Mouse (Mus musculus) bone marrow macrophage, adult 2 months (primary cell): ENCODE results near the gene Btf3l4. TPM values are rescaled to one million over a fixed set of nuclear protein-coding genes. Genes with fewer than 3 reads are reported as not detected.

Experiments used
- H3K27ac ChIP-seq: 2 replicates; pipeline ENCODE4 v1.5.1; 2012; ENCODE audit warnings: low read depth, low read length; ENCODE audit not compliant: insufficient read depth
- H3K4me1 ChIP-seq: 2 replicates; pipeline ENCODE4 v1.6.1; 2012; ENCODE audit warnings: low read length; ENCODE audit not compliant: control insufficient read depth, insufficient read depth
- H3K4me3 ChIP-seq: 2 replicates; pipeline ENCODE4 v1.5.1; 2012; ENCODE audit warnings: mild to moderate bottlenecking, low read length, moderate library complexity; ENCODE audit not compliant: insufficient read depth
- CTCF ChIP-seq: IDR thresholded peaks from 2 replicates; pipeline ENCODE4 v1.5.1; 2012; ENCODE audit warnings: low read depth, mild to moderate bottlenecking, low read length, moderate library complexity
- POLR2A ChIP-seq: IDR thresholded peaks from 2 replicates; pipeline ENCODE4 v1.6.1; 2012; ENCODE audit warnings: mild to moderate bottlenecking, low read depth, low read length, borderline replicate concordance
- polyA plus RNA-seq: library from polyadenylated mRNA; stranded (reverse); fragments of >200 nt; gene quantifications from 2 replicates; pipeline ENCODE4 v1.2.4, GENCODE M21; 2012; ENCODE audit not compliant: missing spikeins, insufficient read depth, insufficient read length

Btf3l4 gene
- polyA plus RNA-seq, 1 experiment: 51.1 TPM

DNA sequence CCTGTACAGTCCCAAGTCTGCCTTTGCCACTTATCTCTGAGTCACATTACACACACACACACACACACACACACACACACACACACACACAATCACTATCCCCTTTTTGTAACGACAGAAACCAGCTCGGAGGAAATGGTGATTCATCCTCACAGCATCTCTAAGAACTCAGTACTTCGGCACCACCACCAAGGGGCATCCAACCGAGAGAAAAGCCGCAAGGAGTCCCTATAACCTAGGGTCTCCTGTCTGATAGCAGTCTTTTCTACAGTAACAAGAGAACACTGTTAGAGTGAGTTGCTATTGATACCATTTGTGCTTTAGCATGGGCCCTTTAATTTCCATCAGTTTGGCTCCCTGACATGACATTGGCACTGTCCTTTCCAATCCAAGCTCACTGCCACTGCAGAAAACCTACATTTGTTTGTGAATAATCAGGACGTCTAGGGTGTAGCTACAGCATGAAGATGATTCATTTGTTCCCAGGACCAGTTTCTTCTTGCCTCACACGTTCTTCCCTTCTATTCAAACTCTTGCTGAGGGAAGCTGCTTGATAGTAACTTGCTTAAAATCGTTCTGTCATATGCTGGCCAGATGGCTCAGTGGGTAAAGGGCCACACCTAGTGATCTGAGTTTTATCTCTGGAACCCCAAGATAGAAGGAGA is 50.9 kb downstream of the Btf3l4 start:
- TF ChIP-seq POLR2A (no peak), CTCF (no peak)
- Histone ChIP-seq H3K27ac (no peak overlapping the region), H3K4me3 (no peak overlapping the region)

GRCm38 (mm10) chr4:108781596-108781995 is 51.8 kb downstream of the Btf3l4 start:
- Histone ChIP-seq H3K4me3 (no peak overlapping the region), H3K27ac (no peak overlapping the region), H3K4me1 (peaks cover 12% of the 10 kb centered on the region)
- TF ChIP-seq CTCF: no peak
- TF ChIP-seq POLR2A: no peak

More for the DNA sequence above, 50.9 kb downstream of the Btf3l4 start:
- H3K4me1 ChIP-seq: peaks cover 12% of the 10 kb centered on the region

DNA sequence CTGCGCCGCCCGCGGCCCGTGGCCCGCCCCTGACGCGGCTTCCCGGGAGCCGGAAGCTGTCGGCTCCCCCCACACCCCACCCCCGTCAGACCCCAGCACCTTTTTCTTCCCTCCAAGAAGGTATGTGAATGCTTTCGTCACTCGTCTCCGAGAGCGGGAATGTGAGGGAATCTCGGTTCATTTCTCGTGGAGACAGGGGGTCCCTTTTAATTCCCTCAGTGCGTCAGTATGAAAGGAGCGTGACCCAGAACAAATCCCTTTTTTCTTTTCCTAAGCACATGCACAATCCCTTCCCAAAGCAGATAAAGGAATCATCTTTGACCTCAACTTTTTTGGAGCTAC is 52.6 kb downstream of the Btf3l4 start:
- H3K4me3 ChIP-seq: 0 out of 2 replicates have a peak overlapping the region, but pooled peaks have one; percentile 2
- H3K4me1 ChIP-seq: peaks cover 12% of the 10 kb centered on the region
- TF ChIP-seq POLR2A (no peak), CTCF (no peak)
- H3K27ac ChIP-seq: no peak overlapping the region

DNA sequence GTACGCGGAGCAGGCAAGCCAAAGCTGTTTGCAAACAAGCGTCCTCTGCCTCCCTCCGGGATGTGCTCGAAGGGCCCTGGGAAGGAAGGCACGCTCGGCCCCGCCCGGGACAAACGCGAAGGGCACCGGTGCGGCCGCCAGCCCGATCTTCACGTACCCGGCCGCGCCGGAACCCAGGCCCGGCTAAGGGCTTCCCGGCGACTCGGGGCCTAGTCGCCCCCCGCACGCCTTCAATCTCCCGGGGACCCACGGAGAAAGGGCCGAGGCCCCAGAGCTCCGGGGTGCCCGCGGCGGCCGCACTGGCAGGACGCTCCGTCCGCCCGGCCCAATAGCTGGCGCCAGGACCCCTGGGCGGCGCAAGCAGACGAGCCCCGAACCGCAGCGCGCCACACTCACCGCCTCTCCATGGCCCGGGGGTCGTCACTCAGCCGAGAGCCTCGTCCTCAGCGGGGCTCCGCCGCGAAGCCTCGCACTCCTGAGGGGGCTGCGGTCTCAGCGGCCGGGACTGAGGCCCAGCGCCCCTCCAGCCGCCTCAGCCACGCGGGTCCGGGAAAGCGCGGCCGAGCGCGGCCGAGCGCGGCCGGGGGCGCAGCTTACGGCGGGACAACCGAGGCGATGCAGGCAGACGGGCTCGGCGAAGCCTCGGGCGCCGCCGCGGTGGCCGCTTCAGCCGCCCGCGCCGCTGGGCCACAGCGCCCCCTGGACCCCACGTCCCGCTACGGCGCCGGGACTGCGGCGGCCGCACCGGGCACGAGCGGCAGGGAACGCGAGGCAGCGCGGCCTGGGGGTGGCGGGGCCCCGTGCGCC is 53.2 kb downstream of the Btf3l4 start, which contains the start of gene Zfyve9:
Gene Zfyve9, minus strand, starts transcription at position 742 of the 807 bp plus-strand sequence.
- H3K4me3 ChIP-seq: peak within 1 kb of the TSS; percentile 82
- no peak for TF ChIP-seq POLR2A
- TF ChIP-seq CTCF: no peak
- peaks cover 12% of the 10 kb centered on the region for H3K4me1 ChIP-seq
- no peak within 1 kb of the TSS for H3K27ac ChIP-seq

- H3K27ac ChIP-seq: no peak overlapping the region
- H3K4me1 ChIP-seq: peaks cover 12% of the 10 kb centered on the region
- H3K4me3 ChIP-seq: peak overlapping the region; percentile 82
- no peak for TF ChIP-seq POLR2A
- no peak for TF ChIP-seq CTCF
Observed at GRCm38 (mm10) chr4:108779763-108780056, 53.7 kb downstream of the Btf3l4 start.

GRCm38 (mm10) chr4:108768527-108768926 is 64.9 kb downstream of the Btf3l4 start:
- TF ChIP-seq CTCF: no peak
- no peak for TF ChIP-seq POLR2A
- H3K4me1 ChIP-seq: peaks cover 6% of the 10 kb centered on the region; the same call in 1 of the 2 replicates
- no peak overlapping the region for H3K4me3 ChIP-seq
- no peak overlapping the region for H3K27ac ChIP-seq

Other genes starting within 250 kb of the Btf3l4 start
- gene Cc2d1b, start 213.7 kb downstream of the Btf3l4 start, polyA plus RNA-seq: 37.9 and 49.0 TPM in 2 replicates
- not detected in 2 replicates for gene 3110021N24Rik, start 114.0 kb downstream of the Btf3l4 start, polyA plus RNA-seq
- 1.3 and 2.0 TPM in 2 replicates for gene Zfyve9, start 52.8 kb downstream of the Btf3l4 start, polyA plus RNA-seq
- gene Txndc12, start 987 bp upstream of the Btf3l4 start, polyA plus RNA-seq: 62.4 and 68.9 TPM in 2 replicates
- gene Kti12, start 14.2 kb upstream of the Btf3l4 start, polyA plus RNA-seq: 10.2 TPM in 2 replicates
- gene A730015C16Rik, start 15.0 kb upstream of the Btf3l4 start, polyA plus RNA-seq: not detected in 2 replicates
- not detected in 2 replicates for gene Rab3b, start 45.4 kb upstream of the Btf3l4 start, polyA plus RNA-seq
- gene Nrd1, start 167.0 kb upstream of the Btf3l4 start, polyA plus RNA-seq: 117 and 130 TPM in 2 replicates